Mouse (Mus musculus): ENCODE measurements around the gene Hivep1.

The Hivep1 gene

GRCm38 (mm10) chr13:42051961-42052695 lies at the start of gene Hivep1:
Gene Hivep1, plus strand, starts transcription at chr13:42052021.
- no peak for DNase-seq (ENCODE audit: low read depth, low spot score)

DNA sequence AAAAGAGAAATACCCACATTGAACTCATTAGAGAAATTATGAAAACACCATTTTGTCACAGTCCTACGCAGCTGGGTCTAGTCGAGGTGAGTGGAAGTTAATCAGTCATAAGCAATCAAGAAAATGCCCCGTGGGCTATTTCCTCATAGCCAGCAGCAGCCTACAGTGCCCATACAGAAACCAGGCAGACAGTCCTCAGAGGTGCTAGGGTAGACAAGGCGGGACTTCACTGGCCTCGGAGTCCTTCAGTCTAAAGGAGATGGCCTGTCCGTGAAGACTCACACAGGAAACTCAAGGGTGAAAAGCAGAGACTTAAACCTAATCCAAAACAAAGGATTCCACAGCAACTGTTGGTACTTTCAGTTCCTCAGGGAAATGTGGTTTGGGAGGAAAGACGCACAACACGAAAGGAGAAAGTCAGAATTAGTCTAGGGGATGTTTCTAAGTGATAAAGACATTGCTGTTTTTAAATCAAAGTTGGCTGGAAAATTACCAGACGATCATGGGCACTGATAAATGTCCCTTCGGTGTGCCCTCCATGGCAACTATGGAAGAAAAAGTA lies 36.3 kb upstream of the Hivep1 start:
- no peak for DNase-seq (ENCODE audit: low read depth, low spot score)

GRCm38 (mm10) chr13:42016218-42016617 lies 35.6 kb upstream of the Hivep1 start:
- no peak for DNase-seq (ENCODE audit: low read depth, low spot score)

- DNase-seq (ENCODE audit: low read depth, low spot score) = no peak
These were observed 33.5 kb upstream of the Hivep1 start for GRCm38 (mm10) chr13:42018356-42018755.

- DNase-seq (ENCODE audit: low read depth, low spot score) = no peak
These were observed 10.6 kb upstream of the Hivep1 start for GRCm38 (mm10) chr13:42041203-42041602.

DNA sequence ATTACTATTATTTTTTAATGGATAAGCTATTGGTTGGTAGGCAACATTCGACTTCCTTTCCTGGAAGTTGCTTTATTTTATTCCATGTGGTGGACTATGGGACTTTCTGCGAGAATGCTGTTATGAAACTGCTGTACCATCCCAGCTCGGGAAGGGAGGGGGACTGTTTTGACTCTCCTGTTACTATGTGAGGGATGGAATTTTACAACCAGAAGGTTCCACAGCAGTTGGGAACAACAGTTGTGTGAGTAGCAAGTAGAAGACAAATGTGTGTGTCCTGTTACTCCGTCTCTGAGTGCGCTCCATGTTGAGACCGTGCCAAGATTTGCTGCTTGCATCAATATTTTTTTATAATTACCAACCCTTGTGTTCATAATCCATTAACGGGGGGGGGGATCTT lies 8.4 kb upstream of the Hivep1 start:
- DNase-seq (ENCODE audit: low read depth, low spot score) = no peak

DNA sequence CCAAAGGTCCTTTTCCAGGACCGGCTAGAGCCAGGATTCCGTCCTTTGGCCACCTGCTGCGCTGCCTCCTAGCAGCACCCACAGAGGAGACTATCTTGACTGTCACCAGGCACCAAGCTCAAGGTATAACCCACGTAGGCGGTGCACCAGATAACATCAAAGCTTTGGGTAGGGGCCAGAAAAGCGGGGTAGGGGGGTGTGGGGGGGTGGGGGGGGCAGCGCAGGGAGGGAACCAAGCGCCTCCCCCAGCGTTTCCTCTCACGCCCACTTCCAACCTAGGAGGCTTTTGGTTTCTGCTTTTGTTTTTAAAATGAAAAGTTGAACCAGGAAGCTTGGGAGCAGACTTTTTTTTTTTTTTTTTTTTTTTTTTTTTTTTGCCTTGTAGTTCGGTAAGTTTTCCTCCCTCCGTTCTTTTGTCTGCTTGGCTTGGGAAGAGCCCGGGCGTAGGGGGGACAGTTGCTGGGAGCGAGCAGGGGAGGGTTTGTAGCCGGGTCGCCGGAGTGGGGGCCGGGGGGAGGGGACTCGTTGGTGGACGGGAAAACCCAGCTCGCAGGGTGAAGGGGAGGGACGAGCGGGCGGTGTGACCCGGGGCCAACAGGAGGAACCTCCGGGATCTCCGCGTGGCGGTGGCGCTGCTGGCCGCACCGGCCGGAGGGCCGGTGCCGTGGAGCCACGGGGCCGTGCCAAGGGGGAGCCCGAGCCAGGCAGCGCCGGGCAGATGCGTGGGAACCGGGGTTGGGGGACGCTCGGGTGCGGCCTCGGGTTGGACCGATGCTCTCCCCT lies 2.6 kb upstream of the Hivep1 start:
- no peak for DNase-seq (ENCODE audit: low read depth, low spot score)

GRCm38 (mm10) chr13:42049774-42050125 lies 2.1 kb upstream of the Hivep1 start:
- DNase-seq (ENCODE audit: low read depth, low spot score) = no peak

DNA sequence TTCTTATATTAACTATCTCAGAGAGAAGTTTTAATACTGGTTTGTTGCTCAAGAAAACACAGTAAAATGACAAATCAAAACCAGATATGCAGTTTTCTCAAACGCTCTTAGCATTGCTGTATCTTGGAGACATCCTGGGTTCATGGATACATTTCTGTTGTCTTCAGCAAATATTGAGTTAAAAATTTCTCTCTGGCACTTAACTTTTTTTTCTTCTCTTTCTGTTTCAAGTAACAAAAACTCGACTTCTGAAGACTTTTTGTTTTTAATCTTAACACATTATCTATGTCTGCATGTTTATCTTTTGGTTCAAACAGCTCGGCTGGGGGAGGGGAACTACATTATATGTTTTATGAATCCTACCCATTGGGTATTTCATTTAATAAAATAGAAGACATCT lies 1.7 kb upstream of the Hivep1 start:
- no peak for DNase-seq (ENCODE audit: low read depth, low spot score)

DNA sequence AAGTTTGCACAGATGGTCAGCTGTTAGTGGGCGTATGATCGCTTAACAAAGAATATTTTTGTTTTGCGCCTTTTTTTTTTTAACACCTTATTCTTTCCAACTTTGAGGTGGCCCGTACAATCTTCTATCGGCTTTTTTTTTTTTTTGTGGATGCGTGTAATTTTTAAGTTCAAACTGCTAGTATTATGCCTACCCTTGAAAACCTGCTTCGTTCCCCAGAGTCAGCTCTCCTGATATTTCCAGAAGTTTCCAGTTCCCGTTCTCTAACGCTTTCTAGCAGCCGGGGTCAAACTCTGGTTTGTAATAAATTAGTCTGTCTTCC lies 980 bp upstream of the Hivep1 start:
- DNase-seq (ENCODE audit: low read depth, low spot score) = no peak

DNA sequence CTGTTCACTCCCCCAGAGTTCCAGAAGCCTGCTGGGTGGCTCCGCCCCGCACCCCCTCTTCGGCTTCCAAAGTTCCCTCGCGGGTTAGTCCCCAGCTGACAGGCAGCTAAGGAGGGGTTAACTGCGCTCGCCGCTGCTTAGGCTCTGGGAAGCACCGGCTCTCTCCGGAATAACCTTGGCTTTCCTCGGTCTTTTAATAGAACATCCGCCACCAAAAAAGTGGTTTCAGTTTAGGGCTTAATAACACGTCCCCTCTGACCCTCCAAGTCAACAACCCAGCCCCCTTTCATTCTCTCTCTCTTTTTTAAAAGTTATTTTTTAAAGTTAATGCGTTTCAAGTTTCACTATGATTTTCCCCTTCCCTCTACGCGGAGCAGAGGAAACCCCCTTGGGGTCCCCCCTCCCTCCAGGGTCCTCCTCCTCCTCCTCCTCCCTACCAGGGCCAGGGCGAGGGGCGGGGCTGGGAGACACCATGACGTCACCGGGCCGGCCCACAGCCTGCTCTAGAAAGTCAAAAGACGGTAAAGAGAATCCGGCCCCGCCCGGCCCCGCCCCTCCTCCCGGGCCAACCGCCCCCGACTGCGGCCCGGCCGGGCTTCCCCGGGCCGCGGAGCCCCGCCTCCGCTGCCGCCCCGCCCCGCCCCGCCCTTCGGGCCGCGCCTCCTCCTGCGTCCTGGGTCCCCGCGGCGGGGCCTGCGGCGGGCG lies 467 bp upstream of the Hivep1 start:
- DNase-seq (ENCODE audit: low read depth, low spot score) = peak; percentile 80

DNA sequence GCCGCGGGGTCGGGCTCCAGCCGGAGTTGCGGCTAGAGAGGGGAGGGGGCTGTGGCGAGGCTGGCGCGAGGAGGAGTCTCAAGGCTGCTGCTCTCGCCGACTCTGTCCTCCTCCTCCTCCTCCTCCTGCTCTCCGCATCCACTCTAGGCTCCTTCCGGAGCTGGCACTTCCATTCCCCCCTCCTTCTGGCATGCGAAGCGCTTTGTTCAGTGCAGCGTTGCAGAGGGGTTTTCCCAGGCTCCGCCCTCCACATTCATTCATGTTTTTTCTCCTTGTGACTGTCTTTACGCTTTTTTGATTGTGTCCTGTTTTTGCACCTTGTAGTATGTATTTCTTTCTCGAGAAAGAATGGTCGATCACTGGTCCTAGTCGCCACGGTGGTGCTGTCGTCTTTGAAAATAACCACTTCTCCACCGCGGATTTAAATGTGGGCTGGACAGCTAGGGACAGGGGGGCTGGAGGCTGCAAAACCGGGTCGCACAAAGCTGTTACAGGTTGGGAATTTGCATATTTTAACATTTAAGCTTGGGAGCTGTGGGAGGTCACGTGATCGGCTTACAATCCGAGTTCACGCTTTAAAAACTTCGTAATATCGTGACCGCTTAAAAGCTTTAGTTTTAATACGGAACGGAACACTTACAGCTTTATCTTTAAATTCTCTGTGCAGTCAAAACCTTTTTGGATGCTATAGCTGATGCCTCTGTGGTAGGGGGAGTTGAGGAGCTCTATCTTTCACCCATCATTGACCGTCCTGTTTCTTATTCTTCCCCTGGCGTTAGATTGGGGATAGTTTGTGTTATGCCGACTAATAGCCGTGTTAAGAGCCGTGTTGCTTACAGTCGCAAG lies 1.1 kb downstream of the Hivep1 start:
- DNase-seq (ENCODE audit: low read depth, low spot score) = peak; percentile 45

GRCm38 (mm10) chr13:42053656-42054055 lies 1.8 kb downstream of the Hivep1 start:
- DNase-seq (ENCODE audit: low read depth, low spot score) = no peak

- no peak for DNase-seq (ENCODE audit: low read depth, low spot score)
These were observed 2.3 kb downstream of the Hivep1 start for GRCm38 (mm10) chr13:42054138-42054537.

GRCm38 (mm10) chr13:42056712-42057332 lies 5.0 kb downstream of the Hivep1 start:
- no peak for DNase-seq (ENCODE audit: low read depth, low spot score)

GRCm38 (mm10) chr13:42060846-42061630 lies 9.2 kb downstream of the Hivep1 start:
- DNase-seq (ENCODE audit: low read depth, low spot score) = no peak

- DNase-seq (ENCODE audit: low read depth, low spot score) = no peak
These were observed 12.4 kb downstream of the Hivep1 start for GRCm38 (mm10) chr13:42064257-42064656.

DNA sequence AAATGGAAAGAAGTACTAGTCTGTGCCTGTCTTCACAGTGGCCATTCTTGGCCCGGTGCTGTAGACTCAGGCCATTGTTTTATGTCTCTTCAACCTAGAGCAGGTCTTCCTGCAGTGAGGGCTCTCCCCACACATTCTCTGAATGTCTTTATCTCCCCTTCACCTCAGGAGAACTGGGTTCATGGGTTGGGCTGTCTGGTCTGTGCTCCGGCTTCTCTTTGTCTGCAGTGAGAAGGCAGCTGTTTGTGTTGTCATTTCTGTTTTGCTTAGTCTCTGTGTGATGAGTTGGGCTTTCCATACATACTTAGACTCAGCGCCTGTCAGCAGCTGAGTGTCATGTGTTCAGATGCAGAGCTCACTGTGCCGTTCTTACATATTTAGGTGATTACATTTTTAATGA lies 18.4 kb downstream of the Hivep1 start:
- no peak for DNase-seq (ENCODE audit: low read depth, low spot score)

- DNase-seq (ENCODE audit: low read depth, low spot score) = no peak
These were observed 19.2 kb downstream of the Hivep1 start for GRCm38 (mm10) chr13:42071011-42071410.

DNA sequence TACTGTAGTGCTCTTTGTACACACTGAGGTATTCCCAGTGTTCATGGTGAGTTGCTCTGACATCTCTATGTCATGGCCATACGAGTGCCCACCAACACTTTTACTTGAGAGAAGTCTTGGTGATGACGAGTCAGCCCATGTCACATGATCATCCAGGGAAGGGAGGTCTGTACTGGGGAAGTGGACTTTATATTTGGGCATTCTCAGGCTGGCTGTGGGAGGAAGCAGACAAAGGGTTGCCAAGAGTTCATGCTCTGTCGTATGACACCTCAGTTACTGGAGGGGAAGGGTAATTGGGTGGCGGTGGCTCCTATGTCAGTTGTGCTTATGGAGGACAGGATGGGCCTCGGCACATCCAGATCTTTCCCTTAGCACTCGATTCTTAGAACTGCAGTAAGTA lies 21.5 kb downstream of the Hivep1 start:
- no peak for DNase-seq (ENCODE audit: low read depth, low spot score)

Measured in WW6 (cell line).